Mouse (Mus musculus) ES-CJ7 (cell line): ENCODE results near the gene Frmpd4.
A peak's percentile ranks its signal among the peaks of the same experiment; 100 is the strongest.

Experiments used
- DNase-seq: peaks from one replicate; pipeline ENCODE4 v3.0.0; 2011; ENCODE audit warnings: low read depth, low spot score

The Frmpd4 gene

GRCm38 (mm10) chrX:168124043-168124442, 453.0 kb downstream of the Frmpd4 start:
- no peak for DNase-seq

GRCm38 (mm10) chrX:168123589-168123965, 453.5 kb downstream of the Frmpd4 start:
- no peak for DNase-seq

- DNase-seq, result peak; percentile 11
Measured at GRCm38 (mm10) chrX:168122806-168123588, 454.0 kb downstream of the Frmpd4 start.

GRCm38 (mm10) chrX:168041589-168041988, 535.4 kb downstream of the Frmpd4 start:
- DNase-seq, result no peak

- DNase-seq, result no peak
Measured at GRCm38 (mm10) chrX:168020574-168021145, 556.4 kb downstream of the Frmpd4 start.

- DNase-seq, result no peak
Measured at GRCm38 (mm10) chrX:168017792-168018191, 559.2 kb downstream of the Frmpd4 start.

GRCm38 (mm10) chrX:167984835-167985234, 592.2 kb downstream of the Frmpd4 start:
- no peak for DNase-seq

- DNase-seq, result no peak
Measured at GRCm38 (mm10) chrX:167951207-167951606, 625.8 kb downstream of the Frmpd4 start.

GRCm38 (mm10) chrX:167909483-167909882, 667.5 kb downstream of the Frmpd4 start:
- DNase-seq, result no peak

- DNase-seq, result no peak
Measured at GRCm38 (mm10) chrX:167901046-167901445, 676.0 kb downstream of the Frmpd4 start.

GRCm38 (mm10) chrX:167854821-167855220, 722.2 kb downstream of the Frmpd4 start:
- DNase-seq, result no peak

GRCm38 (mm10) chrX:167832543-167832942, 744.5 kb downstream of the Frmpd4 start:
- DNase-seq, result no peak

- DNase-seq, result no peak
Measured at GRCm38 (mm10) chrX:167828456-167828855, 748.6 kb downstream of the Frmpd4 start.

GRCm38 (mm10) chrX:167817363-167817762, 759.7 kb downstream of the Frmpd4 start:
- peak; percentile 38 for DNase-seq

- DNase-seq, result no peak
Measured at GRCm38 (mm10) chrX:167810120-167810519, 766.9 kb downstream of the Frmpd4 start.

- DNase-seq, result no peak
Measured at GRCm38 (mm10) chrX:167808572-167808971, 768.5 kb downstream of the Frmpd4 start.

GRCm38 (mm10) chrX:167788737-167789136, 788.3 kb downstream of the Frmpd4 start:
- DNase-seq, result no peak

- DNase-seq, result no peak
Measured at GRCm38 (mm10) chrX:167783526-167783925, 793.5 kb downstream of the Frmpd4 start.

- no peak for DNase-seq
Measured at GRCm38 (mm10) chrX:167719564-167719981, 857.5 kb downstream of the Frmpd4 start.

- no peak for DNase-seq
Measured at GRCm38 (mm10) chrX:167719092-167719491, 857.9 kb downstream of the Frmpd4 start.

- DNase-seq, result no peak
Measured at GRCm38 (mm10) chrX:167654806-167655495, 922.1 kb downstream of the Frmpd4 start.

- DNase-seq, result no peak
Measured at GRCm38 (mm10) chrX:167654249-167654648, 922.8 kb downstream of the Frmpd4 start.
